Mouse (Mus musculus): ENCODE results near the gene Unc13d.
"Not testable (repeated sequence)": the region's sequence is repeated elsewhere in the genome, so short reads cannot be mapped to it uniquely, and the experiment has no call there.

Unc13d gene

GRCm38 (mm10) chr11:116045173-116045572, 32.6 kb downstream of the Unc13d start:
- DNase-seq (ENCODE audit: low spot score in 2 of 2): no peak

DNA sequence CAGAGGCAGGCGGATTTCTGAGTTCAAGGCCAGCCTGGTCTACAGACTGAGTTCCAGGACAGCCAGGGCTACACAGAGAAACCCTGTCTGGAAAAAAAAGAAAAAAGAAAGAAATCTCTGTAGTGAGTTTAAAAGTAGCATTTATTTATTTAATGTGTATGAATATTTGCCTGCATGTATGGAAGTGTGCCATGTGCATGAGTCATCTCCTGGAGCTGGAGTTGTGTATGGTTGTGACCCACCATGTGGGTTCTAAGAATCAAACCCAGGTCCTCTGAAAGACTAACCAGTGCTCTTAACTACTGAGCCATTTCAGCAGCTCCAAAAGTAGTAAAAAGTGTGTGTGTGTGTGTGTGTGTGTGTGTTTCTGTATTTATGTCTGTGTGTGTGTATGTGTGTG, 34.5 kb downstream of the Unc13d start:
- no peak for DNase-seq (ENCODE audit: low spot score in 2 of 2)

GRCm38 (mm10) chr11:116042372-116043138, 35.2 kb downstream of the Unc13d start:
- no peak for DNase-seq (ENCODE audit: low spot score in 2 of 2)

- DNase-seq (ENCODE audit: low spot score in 2 of 2): no peak
Measured at GRCm38 (mm10) chr11:116041833-116042232, 35.9 kb downstream of the Unc13d start.

GRCm38 (mm10) chr11:116040593-116040992, 37.2 kb downstream of the Unc13d start:
- no peak for DNase-seq (ENCODE audit: low spot score in 2 of 2)

DNA sequence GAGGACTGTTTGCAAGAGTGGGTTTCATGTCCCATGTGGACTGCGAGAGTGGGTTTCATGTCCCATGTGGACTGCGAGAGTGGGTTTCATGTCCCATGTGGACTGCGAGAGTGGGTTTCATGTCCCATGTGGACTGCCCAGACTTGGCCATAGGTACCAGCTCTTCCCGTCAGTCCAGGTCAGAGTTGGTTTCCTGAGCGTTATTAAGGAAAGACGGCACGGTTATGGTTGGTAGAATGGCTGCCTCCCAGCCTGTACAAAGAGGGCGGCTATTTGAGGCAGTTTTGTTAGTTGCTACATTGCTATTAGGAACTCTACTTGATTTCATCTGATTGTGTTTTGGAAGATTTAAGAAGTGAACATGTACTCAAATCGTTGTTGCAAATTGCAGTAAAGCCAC, 39.9 kb downstream of the Unc13d start:
- DNase-seq (ENCODE audit: low spot score in 2 of 2): no peak

DNA sequence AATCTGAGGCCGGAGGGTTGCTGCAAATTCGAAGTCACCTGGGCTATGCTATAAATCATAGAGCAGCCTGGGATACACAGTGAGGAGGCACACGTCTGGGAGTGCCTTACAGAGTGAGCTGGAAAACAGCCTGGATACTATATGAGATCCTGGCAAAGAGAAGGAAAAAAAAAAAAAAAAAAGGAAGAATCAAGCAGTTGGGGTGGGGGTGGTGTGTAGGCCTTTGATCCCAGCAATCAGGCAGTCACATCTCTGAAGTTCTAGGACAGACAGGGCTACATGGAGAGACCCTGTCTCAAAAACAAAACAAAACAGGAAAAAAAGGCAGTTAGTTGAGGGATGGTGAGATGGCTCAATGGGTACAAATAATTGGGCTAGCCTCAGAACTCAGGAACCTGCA, 41.1 kb downstream of the Unc13d start:
- no peak for DNase-seq (ENCODE audit: low spot score in 2 of 2)

DNA sequence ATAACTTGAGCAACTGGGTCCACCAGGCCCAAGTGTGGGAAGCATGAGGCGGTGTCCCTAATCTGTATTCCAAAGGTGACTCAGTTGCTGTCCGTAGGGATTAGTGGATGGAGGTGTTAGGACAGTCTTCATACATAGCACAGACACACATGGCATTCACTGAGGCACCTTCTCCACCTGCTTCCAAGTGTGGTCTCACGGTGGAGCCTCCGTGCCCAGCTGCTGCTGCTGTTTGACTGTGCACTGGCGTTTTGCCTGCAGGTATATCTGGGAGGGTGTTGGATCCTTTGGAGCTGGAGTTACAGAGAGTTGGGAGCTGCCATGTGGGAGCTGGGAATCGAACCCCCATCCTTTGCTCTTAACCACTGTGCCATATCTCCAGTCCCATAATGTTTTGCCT, 43.2 kb downstream of the Unc13d start:
- DNase-seq (ENCODE audit: low spot score in 2 of 2): no peak

DNA sequence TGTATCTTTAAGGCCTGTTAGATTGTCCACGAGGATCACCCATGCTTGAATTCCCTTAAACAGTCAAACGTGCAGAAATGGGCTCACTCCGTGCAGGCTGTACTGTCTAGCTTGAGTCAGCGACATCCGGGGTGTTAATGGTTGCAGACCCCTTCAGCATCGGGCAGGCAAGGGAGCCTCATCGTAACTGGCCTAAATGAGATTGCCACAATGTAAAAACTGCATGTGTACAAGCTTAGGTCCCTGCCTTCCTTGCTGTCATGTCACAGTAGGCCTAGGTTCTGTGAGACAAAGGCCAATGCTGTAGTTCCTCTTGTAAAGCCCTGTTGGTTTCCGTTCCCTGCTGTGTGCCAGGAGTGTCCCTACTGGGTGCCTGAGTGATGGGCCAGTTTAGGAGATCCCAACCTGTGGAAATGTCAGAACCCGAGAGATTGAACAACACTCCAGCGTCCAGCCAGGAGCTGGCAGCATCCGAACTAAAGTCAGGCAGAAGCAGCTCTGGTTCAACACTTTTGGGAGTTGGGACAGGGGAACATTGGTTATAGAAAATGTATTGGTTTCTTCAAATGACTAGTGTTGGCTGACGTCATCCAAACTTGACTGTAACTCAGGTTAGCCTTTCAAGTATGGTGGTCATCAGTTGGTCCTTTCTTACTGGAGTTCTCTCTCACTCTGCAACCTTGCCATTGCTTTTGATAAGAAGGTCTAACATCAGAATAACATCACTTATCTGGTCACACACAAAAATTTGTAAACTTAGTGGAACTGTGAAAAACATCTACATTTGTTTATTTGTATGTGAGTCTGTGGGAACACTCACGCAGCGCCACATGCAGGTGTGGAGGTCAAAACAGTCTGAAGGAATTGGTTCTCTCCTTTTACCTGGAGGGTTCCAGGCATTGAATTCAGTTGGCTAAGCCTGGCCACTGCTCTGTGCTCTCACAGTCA, 46.6 kb downstream of the Unc13d start:
- DNase-seq (ENCODE audit: low spot score in 2 of 2): no peak

- DNase-seq (ENCODE audit: low spot score in 2 of 2): peak; percentile 96 to 98
Measured at GRCm38 (mm10) chr11:116030088-116030897, 47.5 kb downstream of the Unc13d start, which contains the start of gene Unk. TSS of gene Unk (plus strand) at chr11:116030322.

GRCm38 (mm10) chr11:116029086-116029865, 48.5 kb downstream of the Unc13d start:
- DNase-seq (ENCODE audit: low spot score in 2 of 2): no peak

DNA sequence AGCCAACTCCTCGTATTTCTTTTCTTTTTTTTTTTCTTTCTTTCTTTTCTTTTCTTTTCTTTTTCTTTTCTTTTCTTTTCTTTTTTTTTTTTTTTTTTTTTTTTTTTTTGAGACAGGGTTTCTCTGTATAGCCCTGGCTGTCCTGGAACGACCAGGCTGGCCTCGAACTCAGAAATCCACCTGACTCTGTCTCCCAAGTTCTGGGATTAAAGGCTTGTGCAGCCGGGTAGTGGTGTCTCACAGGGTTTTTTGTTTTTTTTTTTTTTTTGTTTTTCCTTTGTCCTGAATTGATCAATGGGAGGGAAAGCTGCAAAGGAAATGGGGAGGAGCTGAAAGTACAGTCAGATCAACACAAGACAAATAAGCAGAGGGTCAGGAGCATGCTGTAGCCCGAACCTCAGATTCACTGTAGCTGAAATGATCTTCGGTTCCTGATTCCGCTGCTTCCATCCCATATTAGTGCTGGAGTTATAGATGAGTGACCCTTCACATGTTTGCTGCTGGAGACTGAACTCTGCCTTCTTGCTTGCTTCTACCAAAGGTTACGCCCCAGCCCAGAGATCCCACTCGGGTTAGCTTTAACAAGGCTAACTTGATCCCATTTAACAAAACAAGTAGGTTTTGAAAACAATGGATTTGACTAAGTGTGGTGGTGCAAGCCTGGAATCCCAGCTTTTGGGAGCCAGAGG, 49.4 kb downstream of the Unc13d start:
- no peak for DNase-seq (ENCODE audit: low spot score in 2 of 2)

- DNase-seq (ENCODE audit: low spot score in 2 of 2): no peak
Measured at GRCm38 (mm10) chr11:116027756-116028155, 50.0 kb downstream of the Unc13d start, which contains the start of gene H3f3b. TSS of gene H3f3b (minus strand) at chr11:116027962.

GRCm38 (mm10) chr11:116025056-116025845, 52.5 kb downstream of the Unc13d start:
- no peak for DNase-seq (ENCODE audit: low spot score in 2 of 2)

GRCm38 (mm10) chr11:116024356-116024808, 53.4 kb downstream of the Unc13d start:
- DNase-seq (ENCODE audit: low spot score in 2 of 2): peak; percentile 96 to 98

DNA sequence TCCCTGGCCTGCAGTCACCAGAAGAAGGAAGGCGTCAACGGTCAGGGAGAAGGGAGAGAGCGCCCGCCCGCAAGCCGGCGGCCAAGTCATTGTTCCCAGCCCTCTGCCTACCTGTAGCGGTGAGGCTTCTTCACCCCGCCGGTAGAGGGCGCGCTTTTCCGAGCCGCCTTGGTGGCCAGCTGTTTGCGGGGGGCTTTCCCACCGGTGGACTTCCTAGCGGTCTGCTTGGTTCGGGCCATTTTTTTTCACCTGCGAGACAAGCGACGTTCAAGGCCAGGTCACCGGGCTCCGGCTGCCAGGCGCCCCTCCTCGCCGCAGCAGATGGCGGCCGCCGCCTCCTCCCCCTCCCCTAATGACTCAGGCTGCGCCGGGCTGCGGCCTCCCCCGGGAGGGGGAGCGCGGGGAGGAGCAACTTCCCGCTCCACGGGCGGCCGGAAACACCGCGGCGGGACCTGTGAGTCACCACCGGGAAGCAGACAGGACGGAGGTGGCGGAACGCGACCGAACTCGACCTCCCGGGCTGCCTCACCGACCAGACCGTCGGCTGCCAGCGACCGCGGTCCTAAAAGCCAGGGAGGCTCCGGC, 53.9 kb downstream of the Unc13d start:
- peak; percentile 57 to 69 for DNase-seq (ENCODE audit: low spot score in 2 of 2)

- not testable (repeated sequence) for DNase-seq (ENCODE audit: low spot score in 2 of 2)
Measured at GRCm38 (mm10) chr11:116023074-116023770, 54.5 kb downstream of the Unc13d start.

DNA sequence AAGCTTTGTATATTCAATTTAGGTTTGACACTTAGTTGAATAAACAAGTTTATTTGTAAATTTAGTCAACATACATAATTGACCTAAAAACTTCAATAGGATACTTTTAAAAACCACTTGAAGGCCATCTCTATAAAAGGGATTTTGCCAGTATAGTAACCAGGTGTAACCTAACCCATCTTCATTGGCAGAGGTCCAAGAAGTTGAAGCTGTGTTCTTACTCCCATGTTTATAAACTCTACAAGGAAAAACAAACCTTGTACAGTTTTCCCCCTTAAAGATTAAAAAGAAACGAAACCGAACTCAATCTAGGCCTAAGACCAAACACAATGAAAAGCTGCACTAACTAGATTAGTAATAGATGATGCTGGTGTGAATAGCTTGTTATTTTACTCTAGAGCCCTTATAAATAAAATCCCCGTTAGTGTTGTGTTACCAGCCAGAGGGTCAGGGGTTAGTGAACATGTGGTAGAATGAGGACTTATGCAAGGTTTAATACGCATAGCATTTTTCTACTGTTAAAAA, 55.4 kb downstream of the Unc13d start:
- DNase-seq (ENCODE audit: low spot score in 2 of 2): no peak

All from right cerebral cortex, postnatal 36 days (tissue).